Mouse (Mus musculus) intestine, embryonic 16.5 days (tissue): Measurements from ENCODE around the gene Tmem206. TPM values are rescaled to one million over a fixed set of nuclear protein-coding genes. Genes with fewer than 3 reads are reported as not detected.
A peak's percentile ranks its signal among the peaks of the same experiment; 100 is the strongest.

ENCODE experiments used
- ATAC-seq: fragments of 200-750 bp; cut with Nextera tagmentation; 2 replicates; pipeline ENCODE4 v1.8.0; 2017; ENCODE audit warnings: moderate TSS enrichment, moderate library complexity
- H3K27ac ChIP-seq: fragments of 300-500 bp; sonication (generic); 2 replicates; pipeline ENCODE4 v1.5.1; 2014; ENCODE audit warnings: mild to moderate bottlenecking, low read length
- H3K27me3 ChIP-seq: fragments of 300-500 bp; sonication (generic); replicated peaks from 2 replicates; pipeline ENCODE4 v1.6.1; 2014; ENCODE audit warnings: low read length, control low read depth, mixed read lengths; ENCODE audit not compliant: control insufficient read depth, insufficient read depth
- H3K36me3 ChIP-seq: fragments of 300-500 bp; sonication (generic); 2 replicates; pipeline ENCODE4 v1.6.1; 2014; ENCODE audit warnings: low read length, control low read depth; ENCODE audit not compliant: control insufficient read depth, insufficient read depth
- H3K4me1 ChIP-seq: fragments of 300-500 bp; sonication (generic); 2 replicates; pipeline ENCODE4 v1.6.1; 2014; ENCODE audit warnings: low read length, control low read depth, mixed read lengths; ENCODE audit not compliant: control insufficient read depth, insufficient read depth
- H3K4me2 ChIP-seq: fragments of 300-500 bp; sonication (generic); 2 replicates; pipeline ENCODE4 v1.6.1; 2014; ENCODE audit warnings: low read depth, low read length, control low read depth
- H3K4me3 ChIP-seq: fragments of 300-500 bp; sonication (generic); 2 replicates; pipeline ENCODE4 v1.5.1; 2014; ENCODE audit warnings: mild to moderate bottlenecking, low read length
- H3K9ac ChIP-seq: fragments of 300-500 bp; sonication (generic); 2 replicates; pipeline ENCODE4 v1.6.1; 2014; ENCODE audit warnings: low read depth, low read length
- H3K9me3 ChIP-seq: fragments of 300-500 bp; sonication (generic); 2 replicates; pipeline ENCODE4 v1.6.1; 2016; ENCODE audit warnings: low read length, control low read depth; ENCODE audit not compliant: control insufficient read depth
- WGBS: fragments of 180-500 bp; shearing (Covaris S2); extraction: QIAGEN DNeasy Blood & Tissue Kit; methylation state at CpG from one replicate; pipeline ENCODE4 v1.1.7; 2014; 5-methylcytosine and 5-hydroxymethylcytosine counted together
- polyA plus RNA-seq: library from polyadenylated mRNA; unstranded; fragments of >200 nt; fragmentation: Nextera tagmentation; extraction: Ambion mirVana; gene quantifications from 2 replicates; pipeline ENCODE4 v1.2.1, GENCODE M21; 2015

Tmem206 gene
- polyA plus RNA-seq, 1 experiment from 2014 or later, result 19.3 TPM

- Histone ChIP-seq H3K27ac (no peak overlapping the region), H3K9me3 (no peaks in the 10 kb centered on the region), H3K27me3 (no peaks in the 10 kb centered on the region), H3K4me1 (0 out of 2 replicates have a peak, but pooled peaks cover 3% of the 10 kb centered on the region), H3K4me3 (no peak overlapping the region), H3K36me3 (no peaks in the 10 kb centered on the region), H3K4me2 (no peak overlapping the region), H3K9ac (no peak overlapping the region)
- 86% methylated on average over 11 of the region's 11 CpGs for WGBS
- no peak for ATAC-seq
These were observed 56.4 kb downstream of the Tmem206 start for GRCm38 (mm10) chr1:191381955-191382736.

GRCm38 (mm10) chr1:191384786-191385430, 59.2 kb downstream of the Tmem206 start:
- no peak for ATAC-seq
- no peak overlapping the region for H3K4me3 ChIP-seq
- no peaks in the 10 kb centered on the region for H3K4me1 ChIP-seq
- no peak overlapping the region for H3K4me2 ChIP-seq
- H3K36me3 ChIP-seq, result no peaks in the 10 kb centered on the region
- WGBS, result 93% methylated on average over 10 of the region's 10 CpGs
- H3K27me3 ChIP-seq, result no peaks in the 10 kb centered on the region
- H3K9me3 ChIP-seq, result no peaks in the 10 kb centered on the region
- H3K9ac ChIP-seq, result no peak overlapping the region
- no peak overlapping the region for H3K27ac ChIP-seq

- no peaks in the 10 kb centered on the region for H3K36me3 ChIP-seq
- no peak overlapping the region for H3K9ac ChIP-seq
- H3K4me3 ChIP-seq, result no peak overlapping the region
- peak; percentile 70; the same call in 1 of the 2 replicates for ATAC-seq
- peaks cover 2% of the 10 kb centered on the region; the same call in 1 of the 2 replicates for H3K4me1 ChIP-seq
- H3K4me2 ChIP-seq, result no peak overlapping the region
- 20% methylated on average over 3 of the region's 3 CpGs for WGBS
- H3K27me3 ChIP-seq, result no peaks in the 10 kb centered on the region
- no peaks in the 10 kb centered on the region for H3K9me3 ChIP-seq
- H3K27ac ChIP-seq, result no peak overlapping the region
These were observed 65.6 kb downstream of the Tmem206 start for GRCm38 (mm10) chr1:191391311-191391710.

DNA sequence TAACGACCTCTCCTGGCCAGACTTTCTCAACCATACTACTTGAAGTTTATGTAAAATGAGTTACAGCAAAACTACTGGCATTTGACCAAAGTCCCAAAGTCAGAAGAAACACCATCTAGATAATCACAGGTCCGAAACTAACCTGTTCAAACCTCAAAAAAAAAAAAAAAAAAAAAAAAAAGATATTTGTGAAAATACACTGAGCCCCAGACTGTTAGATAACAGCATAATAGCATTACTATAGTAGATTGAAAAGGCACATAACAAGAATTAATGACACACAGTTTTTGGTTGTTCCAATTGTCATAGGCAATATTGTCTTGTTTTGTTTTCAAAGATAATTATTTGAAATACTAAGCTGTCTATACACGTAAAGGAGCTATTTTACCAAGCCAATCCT, 67.8 kb downstream of the Tmem206 start:
- H3K4me3 ChIP-seq, result no peak overlapping the region
- no peaks in the 10 kb centered on the region for H3K36me3 ChIP-seq
- H3K9ac ChIP-seq, result no peak overlapping the region
- no peak for ATAC-seq
- no peaks in the 10 kb centered on the region for H3K9me3 ChIP-seq
- 63% methylated on average over 3 of the region's 3 CpGs for WGBS
- no peak overlapping the region for H3K4me2 ChIP-seq
- H3K27ac ChIP-seq, result no peak overlapping the region
- peaks cover 2% of the 10 kb centered on the region; the same call in 1 of the 2 replicates for H3K4me1 ChIP-seq
- no peaks in the 10 kb centered on the region for H3K27me3 ChIP-seq

- Histone ChIP-seq H3K4me3 (peak overlapping the region; percentile 23; the same call in 1 of the 2 replicates), H3K36me3 (no peaks in the 10 kb centered on the region)
- WGBS, result 63% methylated on average over 2 of the region's 2 CpGs
These were observed 68.4 kb downstream of the Tmem206 start for GRCm38 (mm10) chr1:191394126-191394525.

DNA sequence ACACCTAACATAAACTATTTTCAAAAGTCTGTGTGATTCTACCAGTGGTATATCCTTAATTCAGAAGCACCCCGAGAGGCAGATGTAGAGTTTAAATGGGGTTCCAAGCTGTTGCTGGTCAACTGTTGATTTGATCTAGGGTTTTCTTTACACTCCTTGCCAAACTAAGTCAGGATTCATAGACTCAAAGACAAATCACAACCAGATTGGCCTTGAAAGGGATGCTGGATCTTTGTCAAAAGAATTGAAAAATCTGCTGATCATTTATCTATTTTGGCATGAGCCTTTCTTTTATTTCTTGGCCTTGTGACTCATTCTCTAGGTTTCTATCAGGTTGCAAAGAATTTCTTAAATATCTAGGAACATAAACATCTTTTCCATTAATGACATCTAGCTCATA, 69.5 kb downstream of the Tmem206 start:
- no peaks in the 10 kb centered on the region for H3K27me3 ChIP-seq
- peak overlapping the region; percentile 56 for H3K4me2 ChIP-seq
- no peaks in the 10 kb centered on the region for H3K36me3 ChIP-seq
- peak overlapping the region; percentile 80 for H3K4me3 ChIP-seq
- peaks cover 2% of the 10 kb centered on the region; the same call in 1 of the 2 replicates for H3K4me1 ChIP-seq
- H3K9ac ChIP-seq, result peak overlapping the region; percentile 90
- 17% methylated on average over 1 of the region's 1 CpGs for WGBS
- no peak for ATAC-seq
- no peaks in the 10 kb centered on the region for H3K9me3 ChIP-seq
- no peak overlapping the region for H3K27ac ChIP-seq

More at GRCm38 (mm10) chr1:191394126-191394525, 68.4 kb downstream of the Tmem206 start:
- no peaks in the 10 kb centered on the region for H3K27me3 ChIP-seq
- no peak overlapping the region for H3K27ac ChIP-seq
- H3K9ac ChIP-seq, result no peak overlapping the region
- H3K4me2 ChIP-seq, result peak overlapping the region; percentile 26
- peaks cover 2% of the 10 kb centered on the region; the same call in 1 of the 2 replicates for H3K4me1 ChIP-seq
- no peak for ATAC-seq
- no peaks in the 10 kb centered on the region for H3K9me3 ChIP-seq

DNA sequence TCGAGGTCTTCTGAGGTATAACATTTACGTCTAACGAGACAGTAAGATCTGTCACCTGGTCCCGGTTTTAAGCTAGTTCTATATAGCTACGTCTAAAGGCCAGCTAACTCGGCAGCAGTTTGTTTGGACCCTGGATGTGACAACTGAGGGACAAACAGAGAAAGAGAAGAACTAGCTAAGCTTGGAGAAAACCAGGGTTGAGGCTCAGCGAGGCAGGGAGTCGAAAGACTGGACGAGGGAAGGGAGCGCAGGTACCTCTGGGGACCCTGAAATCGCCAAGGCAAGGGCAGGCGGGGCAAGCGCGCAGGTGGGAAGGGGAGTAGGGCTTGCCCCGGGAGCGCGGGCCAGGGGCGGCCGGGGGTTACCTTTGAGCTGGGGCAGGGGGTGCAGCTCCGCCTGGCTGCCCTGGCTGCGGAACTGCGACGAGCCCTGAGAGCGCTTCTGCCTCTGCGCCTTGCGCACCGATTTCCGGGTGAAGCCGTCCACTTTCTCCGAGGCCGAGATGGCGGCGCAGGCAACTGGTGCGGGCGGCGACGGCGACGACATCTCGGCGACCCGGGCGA, 70.2 kb downstream of the Tmem206 start:
- WGBS, result under 1% methylated on average over 42 of the region's 43 CpGs
- H3K36me3 ChIP-seq, result no peaks in the 10 kb centered on the region
- peaks cover 2% of the 10 kb centered on the region; the same call in 1 of the 2 replicates for H3K4me1 ChIP-seq
- H3K4me3 ChIP-seq, result peak overlapping the region; percentile 80
- H3K4me2 ChIP-seq, result peak overlapping the region; percentile 56
- H3K27me3 ChIP-seq, result no peaks in the 10 kb centered on the region
- peak overlapping the region; percentile 96 for H3K27ac ChIP-seq
- H3K9me3 ChIP-seq, result no peaks in the 10 kb centered on the region
- no peak for ATAC-seq
- peak overlapping the region; percentile 90 for H3K9ac ChIP-seq

DNA sequence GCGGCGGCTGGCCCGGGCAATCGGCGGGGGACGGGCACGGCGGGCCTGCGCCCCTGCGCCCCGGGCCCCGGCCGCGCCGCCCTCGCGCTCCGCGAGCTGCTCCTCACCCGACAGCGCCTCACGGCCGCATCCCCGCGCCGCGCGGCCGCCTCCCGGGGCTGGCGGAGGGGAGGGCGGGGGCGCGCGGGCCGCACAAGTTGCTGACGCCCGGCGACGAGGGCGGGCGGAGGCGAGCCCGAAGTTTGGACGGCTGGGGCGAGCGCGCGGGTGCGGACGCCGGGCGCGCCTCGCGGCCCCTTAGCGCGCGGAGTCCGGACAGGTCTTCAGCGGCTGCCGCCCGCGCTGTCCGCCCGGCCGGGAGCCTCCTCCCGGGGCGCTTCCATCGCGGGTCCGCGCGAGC, 70.7 kb downstream of the Tmem206 start:
- H3K4me1 ChIP-seq, result peaks cover 2% of the 10 kb centered on the region; the same call in 1 of the 2 replicates
- peak; percentile 50 for ATAC-seq
- WGBS, result under 1% methylated on average over 67 of the region's 74 CpGs
- peak overlapping the region; percentile 80 for H3K4me3 ChIP-seq
- H3K4me2 ChIP-seq, result peak overlapping the region; percentile 56
- no peaks in the 10 kb centered on the region for H3K36me3 ChIP-seq
- H3K27me3 ChIP-seq, result no peaks in the 10 kb centered on the region
- peak overlapping the region; percentile 90 for H3K9ac ChIP-seq
- H3K9me3 ChIP-seq, result no peaks in the 10 kb centered on the region
- H3K27ac ChIP-seq, result peak overlapping the region; percentile 96
